Mouse (Mus musculus) embryonic facial prominence, embryonic 14.5 days (tissue): ENCODE results near the gene Anxa5. TPM values are rescaled to one million over a fixed set of nuclear protein-coding genes. Genes with fewer than 3 reads are reported as not detected.
A peak's percentile ranks its signal among the peaks of the same experiment; 100 is the strongest.

Experiments used
- ATAC-seq: fragments of 200-750 bp; cut with Nextera tagmentation; 2 replicates; pipeline ENCODE4 v1.8.0; 2017; ENCODE audit warnings: low read depth, moderate number of reproducible peaks, moderate TSS enrichment
- DNase-seq: peaks from one replicate; pipeline ENCODE4 v3.0.0-alpha.2; 2015; ENCODE audit warnings: low spot score
- H3K27ac ChIP-seq: fragments of 300-500 bp; sonication (generic); replicated peaks from 2 replicates; pipeline ENCODE4 v1.5.1; 2014; ENCODE audit warnings: low read depth, mild to moderate bottlenecking, low read length, moderate library complexity
- H3K27me3 ChIP-seq: fragments of 300-500 bp; sonication (generic); replicated peaks from 2 replicates; pipeline ENCODE4 v1.6.1; 2014; ENCODE audit warnings: low read length; ENCODE audit not compliant: control insufficient read depth, insufficient read depth
- H3K36me3 ChIP-seq: fragments of 300-500 bp; sonication (generic); 2 replicates; pipeline ENCODE4 v1.6.1; 2014; ENCODE audit warnings: low read length, mixed read lengths; ENCODE audit not compliant: control insufficient read depth, insufficient read depth
- H3K4me1 ChIP-seq: fragments of 300-500 bp; sonication (generic); 2 replicates; pipeline ENCODE4 v1.6.1; 2014; ENCODE audit warnings: antibody characterized with exemption, low read length; ENCODE audit not compliant: control insufficient read depth, insufficient read depth
- H3K4me2 ChIP-seq: fragments of 300-500 bp; sonication (generic); 2 replicates; pipeline ENCODE4 v1.6.1; 2014; ENCODE audit warnings: low read depth, mild to moderate bottlenecking, low read length, moderate library complexity, mixed read lengths
- H3K4me3 ChIP-seq: fragments of 300-500 bp; sonication (generic); 2 replicates; pipeline ENCODE4 v1.5.1; 2014; ENCODE audit warnings: low read depth, mild to moderate bottlenecking, low read length
- H3K9ac ChIP-seq: fragments of 300-500 bp; sonication (generic); 2 replicates; pipeline ENCODE4 v1.6.1; 2014; ENCODE audit warnings: low read depth, mild to moderate bottlenecking, low read length, moderate library complexity, mixed read lengths
- H3K9me3 ChIP-seq: fragments of 300-500 bp; sonication (generic); 2 replicates; pipeline ENCODE4 v1.6.1; 2016; ENCODE audit warnings: low read length; ENCODE audit not compliant: control insufficient read depth
- WGBS: fragments of 180-500 bp; shearing (Covaris S2); extraction: QIAGEN DNeasy Blood & Tissue Kit; methylation state at CpG from one replicate; pipeline ENCODE4 v1.1.7; 2014; 5-methylcytosine and 5-hydroxymethylcytosine counted together
- polyA plus RNA-seq: library from polyadenylated mRNA; unstranded; fragments of >200 nt; fragmentation: Nextera tagmentation; extraction: Ambion mirVana; gene quantifications from 2 replicates; pipeline ENCODE4 v1.2.1, GENCODE M21; 2014

Gene Anxa5
- polyA plus RNA-seq, 1 experiment from 2014 or later = 458 TPM

- H3K36me3 ChIP-seq = peaks cover 69% of the 10 kb centered on the region
- 36% methylated on average over 20 of the region's 20 CpGs for WGBS
These were observed 26.2 kb downstream of the Anxa5 start for GRCm38 (mm10) chr3:36449292-36450165.

GRCm38 (mm10) chr3:36446918-36447317 is 28.8 kb downstream of the Anxa5 start:
- Histone ChIP-seq H3K4me2 (no peak overlapping the region), H3K4me3 (no peak overlapping the region), H3K4me1 (0 out of 2 replicates have a peak, but pooled peaks cover 3% of the 10 kb centered on the region), H3K27ac (no peak overlapping the region), H3K27me3 (no peaks in the 10 kb centered on the region), H3K36me3 (peaks cover 44% of the 10 kb centered on the region), H3K9ac (no peak overlapping the region), H3K9me3 (no peaks in the 10 kb centered on the region)
- DNase-seq (no peak), ATAC-seq (no peak)
- 74% methylated on average over 6 of the region's 6 CpGs for WGBS

More at GRCm38 (mm10) chr3:36449292-36450165, 26.2 kb downstream of the Anxa5 start:
- Histone ChIP-seq H3K4me3 (no peak overlapping the region), H3K4me1 (0 out of 2 replicates have a peak, but pooled peaks cover 3% of the 10 kb centered on the region), H3K4me2 (no peak overlapping the region), H3K9me3 (no peaks in the 10 kb centered on the region), H3K27me3 (no peaks in the 10 kb centered on the region), H3K9ac (no peak overlapping the region), H3K27ac (peak overlapping the region; percentile 28; the same call in 1 of the 2 replicates)
- DNase-seq (peak; percentile 33), ATAC-seq (peak; percentile 47)

- Histone ChIP-seq H3K4me3 (no peak overlapping the region), H3K4me2 (no peak overlapping the region), H3K27ac (no peak overlapping the region), H3K36me3 (peaks cover 41% of the 10 kb centered on the region), H3K9me3 (no peaks in the 10 kb centered on the region), H3K27me3 (no peaks in the 10 kb centered on the region), H3K4me1 (0 out of 2 replicates have a peak, but pooled peaks cover 3% of the 10 kb centered on the region), H3K9ac (no peak overlapping the region)
- no peak for DNase-seq
- no peak for ATAC-seq
- 73% methylated on average over 5 of the region's 5 CpGs for whole genome bisulfite sequencing
These were observed 29.2 kb downstream of the Anxa5 start for GRCm38 (mm10) chr3:36446506-36446905.

GRCm38 (mm10) chr3:36446041-36446440 is 29.7 kb downstream of the Anxa5 start:
- Histone ChIP-seq H3K4me2 (no peak overlapping the region), H3K36me3 (peaks cover 37% of the 10 kb centered on the region), H3K4me1 (0 out of 2 replicates have a peak, but pooled peaks cover 3% of the 10 kb centered on the region), H3K9me3 (no peaks in the 10 kb centered on the region), H3K27me3 (no peaks in the 10 kb centered on the region), H3K4me3 (no peak overlapping the region), H3K27ac (no peak overlapping the region), H3K9ac (no peak overlapping the region)
- WGBS = 92% methylated on average over 3 of the region's 3 CpGs
- DNase-seq (no peak), ATAC-seq (no peak)

- 2% methylated on average over 2 of the region's 2 CpGs for WGBS
- ATAC-seq (no peak), DNase-seq (peak; percentile 70)
- no peak overlapping the region for H3K4me2 ChIP-seq
- H3K36me3 ChIP-seq = peaks cover 2% of the 10 kb centered on the region; the same call in 1 of the 2 replicates
- no peak overlapping the region for H3K4me3 ChIP-seq
- no peaks in the 10 kb centered on the region for H3K27me3 ChIP-seq
- H3K9me3 ChIP-seq = no peaks in the 10 kb centered on the region
- H3K4me1 ChIP-seq = 0 out of 2 replicates have a peak, but pooled peaks cover 3% of the 10 kb centered on the region
- no peak overlapping the region for H3K9ac ChIP-seq
- H3K27ac ChIP-seq = no peak overlapping the region
These were observed 33.3 kb downstream of the Anxa5 start for GRCm38 (mm10) chr3:36442426-36442825.

GRCm38 (mm10) chr3:36440280-36440679 is 35.4 kb downstream of the Anxa5 start:
- Histone ChIP-seq H3K27ac (no peak overlapping the region), H3K9me3 (no peaks in the 10 kb centered on the region), H3K4me3 (no peak overlapping the region), H3K4me2 (no peak overlapping the region), H3K36me3 (no peaks in the 10 kb centered on the region), H3K4me1 (0 out of 2 replicates have a peak, but pooled peaks cover 3% of the 10 kb centered on the region), H3K27me3 (no peaks in the 10 kb centered on the region), H3K9ac (no peak overlapping the region)
- WGBS = 70% methylated on average over 4 of the region's 4 CpGs
- no peak for ATAC-seq
- no peak for DNase-seq

- Histone ChIP-seq H3K27ac (no peak overlapping the region), H3K27me3 (no peaks in the 10 kb centered on the region), H3K9ac (no peak overlapping the region), H3K36me3 (no peaks in the 10 kb centered on the region), H3K4me1 (no peaks in the 10 kb centered on the region), H3K4me3 (no peak overlapping the region), H3K4me2 (no peak overlapping the region), H3K9me3 (no peaks in the 10 kb centered on the region)
- no peak for ATAC-seq
- WGBS = 100% methylated on average over 1 of the region's 1 CpGs
- no peak for DNase-seq
These were observed 45.3 kb downstream of the Anxa5 start for GRCm38 (mm10) chr3:36430360-36430759.

- H3K9me3 ChIP-seq = no peaks in the 10 kb centered on the region
- no peak overlapping the region for H3K27ac ChIP-seq
- H3K36me3 ChIP-seq = no peaks in the 10 kb centered on the region
- no peaks in the 10 kb centered on the region for H3K27me3 ChIP-seq
- no peak overlapping the region for H3K4me2 ChIP-seq
- ATAC-seq (no peak), DNase-seq (no peak)
- no peak overlapping the region for H3K4me3 ChIP-seq
- no peak overlapping the region for H3K9ac ChIP-seq
- 96% methylated on average over 8 of the region's 8 CpGs for WGBS
- no peaks in the 10 kb centered on the region for H3K4me1 ChIP-seq
These were observed 48.3 kb downstream of the Anxa5 start for GRCm38 (mm10) chr3:36427386-36427785.
